Mouse (Mus musculus): ENCODE data around the gene Gm20388. TPM values are rescaled to one million over a fixed set of nuclear protein-coding genes. Genes with fewer than 3 reads are reported as not detected.

Gene Gm20388
- polyA plus RNA-seq, 1 experiment, result 0.36 TPM

DNA sequence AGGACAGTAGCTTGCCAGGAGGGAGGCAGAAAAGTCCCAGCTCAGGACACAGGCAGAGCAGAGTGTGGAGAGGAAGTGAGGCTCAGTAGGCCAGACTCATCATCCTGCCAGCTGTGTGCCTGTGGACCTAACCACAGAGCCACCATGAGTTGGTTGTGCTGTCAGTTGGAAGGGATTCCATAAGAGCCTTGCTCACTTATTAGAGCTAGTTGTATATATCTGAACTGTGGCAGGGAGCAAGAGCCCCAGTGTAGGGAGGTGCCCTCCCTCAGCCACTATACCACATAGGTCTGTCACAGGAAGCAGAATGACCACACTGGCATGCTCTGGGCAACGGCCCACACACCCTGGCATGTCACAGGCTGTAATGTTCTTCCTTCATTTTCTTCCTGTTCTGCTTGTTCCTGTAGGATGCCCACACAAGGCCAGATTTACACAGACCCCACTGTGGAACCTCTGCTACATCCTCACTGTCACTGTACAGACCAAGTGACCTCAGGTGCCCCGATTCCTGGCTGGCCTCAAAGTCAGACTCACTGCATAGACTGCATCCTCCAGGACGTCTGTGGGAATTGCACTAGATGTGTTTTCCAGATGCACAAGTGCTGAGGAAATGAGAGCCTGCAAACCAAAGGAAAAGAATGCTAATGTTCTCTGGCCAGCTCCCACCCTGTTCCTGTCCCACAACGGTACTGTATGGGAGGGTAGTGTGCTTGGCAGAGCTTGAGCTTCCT lies 4155.9 kb downstream of the Gm20388 start:
- H3K9me3 ChIP-seq (ENCODE audit: control insufficient read depth, low read length), result no peaks in the 10 kb centered on the region
- TF ChIP-seq GATA1 (IDR thresholded peaks at IDR 0.05; ENCODE audit: low read length) (no peak), TAL1 (IDR thresholded peaks at IDR 0.05; ENCODE audit: low read length) (no peak)
- H3K27me3 ChIP-seq (ENCODE audit: control insufficient read depth), result no peaks in the 10 kb centered on the region
- no peaks in the 10 kb centered on the region for H3K4me1 ChIP-seq (ENCODE audit: control insufficient read depth)
- no peaks in the 10 kb centered on the region for H3K36me3 ChIP-seq (ENCODE audit: control insufficient read depth)
- H3K4me3 ChIP-seq (replicated peaks), result no peak overlapping the region

DNA sequence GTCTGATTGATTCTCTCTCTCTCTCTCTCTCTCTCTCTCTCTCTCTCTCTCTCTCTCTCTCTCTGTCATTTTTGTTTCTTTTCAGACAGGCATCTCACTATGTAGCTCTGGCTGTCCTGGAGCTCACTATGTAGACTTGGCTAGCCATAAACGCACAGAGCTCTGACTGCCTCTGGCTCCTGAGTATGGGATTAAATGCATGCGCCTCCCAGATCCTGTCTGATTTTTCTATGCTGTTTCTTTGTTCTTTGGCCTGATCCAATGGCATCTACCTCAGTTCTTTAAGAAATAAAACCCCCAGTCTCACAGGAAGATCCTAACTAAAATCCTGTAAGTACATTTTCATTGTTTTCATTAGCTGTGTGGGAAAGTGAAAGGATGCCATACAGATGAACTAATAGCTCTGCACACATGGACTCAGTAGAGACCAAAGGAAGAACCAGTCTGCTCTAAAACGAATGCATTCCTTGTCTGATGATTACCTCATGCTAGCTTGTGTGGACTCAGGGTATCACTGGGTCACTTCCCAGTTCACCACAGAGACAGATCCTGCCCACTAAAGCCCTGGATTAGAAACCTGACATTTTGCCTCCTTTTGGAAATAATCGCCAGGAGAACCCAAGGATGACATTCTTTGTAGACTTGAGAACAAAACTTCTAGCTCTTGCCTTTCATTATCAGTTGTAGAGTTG lies 4156.6 kb downstream of the Gm20388 start:
- no peaks in the 10 kb centered on the region for H3K36me3 ChIP-seq (ENCODE audit: control insufficient read depth)
- H3K9me3 ChIP-seq (ENCODE audit: control insufficient read depth, low read length), result no peaks in the 10 kb centered on the region
- H3K4me3 ChIP-seq (replicated peaks), result no peak overlapping the region
- no peaks in the 10 kb centered on the region for H3K4me1 ChIP-seq (ENCODE audit: control insufficient read depth)
- no peak for TF ChIP-seq TAL1 (IDR thresholded peaks at IDR 0.05; ENCODE audit: low read length)
- TF ChIP-seq GATA1 (IDR thresholded peaks at IDR 0.05; ENCODE audit: low read length), result no peak
- H3K27me3 ChIP-seq (ENCODE audit: control insufficient read depth), result no peaks in the 10 kb centered on the region

DNA sequence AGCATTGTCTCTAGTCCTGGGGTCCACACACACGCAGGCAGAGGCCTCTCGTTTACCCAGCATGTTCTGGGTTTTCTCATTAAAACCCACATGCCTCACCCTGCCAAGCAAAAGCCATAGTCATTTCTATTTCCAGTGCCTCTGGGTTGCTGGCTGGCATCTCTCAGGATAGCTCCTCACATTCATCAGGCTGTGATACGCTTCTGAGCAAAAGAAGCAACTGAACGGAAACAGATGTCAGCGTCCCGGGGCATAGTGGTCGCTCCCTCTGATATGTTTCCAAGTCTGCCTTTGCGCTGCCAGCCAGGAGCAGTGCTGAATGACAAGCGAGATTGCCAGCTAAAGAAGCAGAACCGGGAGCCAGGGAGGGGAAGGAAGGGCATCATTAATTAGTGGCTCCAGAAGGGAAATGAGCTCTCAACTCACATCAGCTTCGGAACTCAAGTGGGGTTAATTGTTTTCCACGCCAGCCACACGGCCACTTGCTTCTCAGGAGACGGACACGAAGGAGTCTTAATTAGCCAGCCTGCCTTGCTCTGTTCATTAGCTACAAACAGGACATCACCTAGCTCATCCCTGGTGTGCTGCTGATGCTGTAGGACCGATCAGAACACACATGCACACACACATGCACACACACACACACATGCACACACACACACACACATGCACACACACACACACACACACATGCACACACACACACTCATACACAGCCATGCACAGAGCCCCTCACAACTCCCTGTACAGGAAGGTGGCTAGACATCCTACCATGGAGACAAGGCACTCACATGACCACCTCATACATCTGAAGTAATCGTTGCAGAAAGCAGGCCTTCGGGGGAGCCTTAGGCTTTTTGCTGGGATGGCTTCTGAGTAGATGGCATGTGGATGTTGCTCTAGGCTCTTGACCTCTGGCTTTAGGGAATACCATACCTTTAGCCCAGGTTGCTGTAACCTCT lies 4160.0 kb downstream of the Gm20388 start:
- H3K4me1 ChIP-seq (ENCODE audit: control insufficient read depth), result no peaks in the 10 kb centered on the region
- H3K4me3 ChIP-seq (replicated peaks), result no peak overlapping the region
- no peak for TF ChIP-seq TAL1 (IDR thresholded peaks at IDR 0.05; ENCODE audit: low read length)
- TF ChIP-seq GATA1 (IDR thresholded peaks at IDR 0.05; ENCODE audit: low read length), result no peak

DNA sequence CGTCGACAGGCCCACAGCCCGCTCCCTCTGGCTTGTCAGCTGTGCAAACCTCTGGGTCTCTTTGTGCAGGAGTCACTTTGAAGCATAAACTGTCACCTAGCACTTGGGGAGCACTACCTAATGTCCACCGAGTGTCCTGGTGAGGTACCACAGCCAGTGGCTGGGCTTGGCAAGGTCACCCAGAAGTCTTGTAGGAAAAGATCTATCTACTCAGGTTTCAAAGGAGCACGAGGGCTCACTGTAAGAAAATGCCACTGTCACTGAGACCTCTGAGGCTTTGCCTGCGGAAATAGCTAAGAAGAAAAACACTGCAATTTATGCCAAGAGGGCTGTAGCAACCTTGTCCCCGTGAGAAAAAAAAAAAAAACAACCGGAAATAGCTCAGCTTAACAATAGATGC lies 4165.3 kb downstream of the Gm20388 start:
- Histone ChIP-seq H3K9me3 (ENCODE audit: control insufficient read depth, low read length) (no peaks in the 10 kb centered on the region), H3K36me3 (ENCODE audit: control insufficient read depth) (no peaks in the 10 kb centered on the region), H3K27me3 (ENCODE audit: control insufficient read depth) (no peaks in the 10 kb centered on the region), H3K4me1 (ENCODE audit: control insufficient read depth) (peaks cover 29% of the 10 kb centered on the region), H3K4me3 (replicated peaks) (no peak overlapping the region)
- TF ChIP-seq GATA1 (IDR thresholded peaks at IDR 0.05; ENCODE audit: low read length) (no peak), TAL1 (IDR thresholded peaks at IDR 0.05; ENCODE audit: low read length) (no peak)

More for the DNA sequence above, 4160.0 kb downstream of the Gm20388 start:
- no peaks in the 10 kb centered on the region for H3K36me3 ChIP-seq (ENCODE audit: control insufficient read depth)
- no peaks in the 10 kb centered on the region for H3K9me3 ChIP-seq (ENCODE audit: control insufficient read depth, low read length)
- no peaks in the 10 kb centered on the region for H3K27me3 ChIP-seq (ENCODE audit: control insufficient read depth)

DNA sequence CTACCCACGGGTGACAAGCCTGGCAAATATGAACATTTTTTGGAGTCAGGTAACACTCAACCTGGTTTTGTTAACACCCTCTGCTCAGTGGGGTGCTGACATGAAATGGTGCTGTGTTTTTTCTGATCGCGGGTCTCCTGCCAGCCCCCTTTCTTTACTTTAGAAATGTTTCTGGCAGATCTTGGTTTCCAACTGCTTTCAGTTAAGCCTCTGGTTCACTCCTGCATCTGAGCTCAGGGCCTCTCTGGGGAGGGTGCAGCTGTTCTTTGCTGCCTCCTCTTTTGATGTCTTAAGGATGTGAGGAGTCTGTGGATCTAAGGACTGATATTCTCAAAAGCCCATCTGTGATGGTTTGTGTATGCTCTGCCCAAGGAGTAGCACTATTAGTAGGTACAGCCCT lies 4165.8 kb downstream of the Gm20388 start:
- peaks cover 29% of the 10 kb centered on the region for H3K4me1 ChIP-seq (ENCODE audit: control insufficient read depth)

DNA sequence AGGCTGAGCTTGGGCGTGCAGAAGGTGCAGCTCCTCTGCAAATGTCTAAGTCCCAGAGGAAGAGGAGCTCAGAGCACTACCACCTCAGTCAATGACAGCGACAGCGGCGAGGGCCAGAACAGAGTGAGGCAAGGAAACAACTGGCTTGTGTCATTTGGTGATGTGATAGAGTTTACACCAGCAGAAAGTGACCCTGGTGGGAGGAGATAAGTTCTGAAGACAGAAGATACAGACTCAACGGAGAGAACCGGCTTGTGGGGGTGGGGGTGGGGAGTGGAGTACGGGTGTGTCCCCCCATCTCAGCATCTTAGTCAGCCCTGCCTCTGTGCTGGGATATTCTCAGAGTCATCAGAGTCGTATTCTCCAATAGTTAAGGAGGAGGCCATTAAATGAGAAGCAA lies 4166.7 kb downstream of the Gm20388 start:
- H3K27me3 ChIP-seq (ENCODE audit: control insufficient read depth), result no peaks in the 10 kb centered on the region
- H3K4me3 ChIP-seq (replicated peaks), result peak overlapping the region; percentile 23
- TF ChIP-seq TAL1 (IDR thresholded peaks at IDR 0.05; ENCODE audit: low read length) (0 out of 3 replicates have a peak, but pooled peaks have one; percentile 25), GATA1 (IDR thresholded peaks at IDR 0.05; ENCODE audit: low read length) (no peak)
- H3K36me3 ChIP-seq (ENCODE audit: control insufficient read depth), result no peaks in the 10 kb centered on the region
- no peaks in the 10 kb centered on the region for H3K9me3 ChIP-seq (ENCODE audit: control insufficient read depth, low read length)
- H3K4me1 ChIP-seq (ENCODE audit: control insufficient read depth), result peaks cover 29% of the 10 kb centered on the region

More for the DNA sequence above, 4165.8 kb downstream of the Gm20388 start:
- H3K9me3 ChIP-seq (ENCODE audit: control insufficient read depth, low read length), result no peaks in the 10 kb centered on the region
- TF ChIP-seq TAL1 (IDR thresholded peaks at IDR 0.05; ENCODE audit: low read length) (no peak), GATA1 (IDR thresholded peaks at IDR 0.05; ENCODE audit: low read length) (no peak)
- no peak overlapping the region for H3K4me3 ChIP-seq (replicated peaks)
- H3K36me3 ChIP-seq (ENCODE audit: control insufficient read depth), result no peaks in the 10 kb centered on the region
- no peaks in the 10 kb centered on the region for H3K27me3 ChIP-seq (ENCODE audit: control insufficient read depth)

DNA sequence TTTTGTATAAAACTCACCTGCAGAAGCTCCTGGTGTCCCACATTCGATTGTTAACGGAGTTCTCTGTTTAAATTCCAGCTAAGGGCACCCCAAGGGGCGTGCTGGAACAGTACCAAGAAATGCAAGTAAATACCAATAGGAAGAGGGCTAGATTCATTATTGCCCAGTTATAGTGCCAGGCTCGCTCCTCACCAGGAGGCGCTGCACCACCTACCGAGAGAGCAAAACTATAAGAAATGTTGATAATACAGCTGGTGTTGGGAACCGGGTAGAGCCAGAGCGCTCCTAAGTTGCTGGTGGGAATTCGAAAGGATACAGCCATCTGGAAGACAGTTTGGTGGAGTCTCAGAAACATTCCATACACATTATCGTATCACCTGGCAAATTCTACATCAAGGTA lies 4167.4 kb downstream of the Gm20388 start:
- TF ChIP-seq TAL1 (IDR thresholded peaks at IDR 0.05; ENCODE audit: low read length) (no peak), GATA1 (IDR thresholded peaks at IDR 0.05; ENCODE audit: low read length) (no peak)
- Histone ChIP-seq H3K4me1 (ENCODE audit: control insufficient read depth) (peaks cover 29% of the 10 kb centered on the region), H3K36me3 (ENCODE audit: control insufficient read depth) (no peaks in the 10 kb centered on the region), H3K9me3 (ENCODE audit: control insufficient read depth, low read length) (peaks cover 4% of the 10 kb centered on the region), H3K27me3 (ENCODE audit: control insufficient read depth) (no peaks in the 10 kb centered on the region), H3K4me3 (replicated peaks) (no peak overlapping the region)

DNA sequence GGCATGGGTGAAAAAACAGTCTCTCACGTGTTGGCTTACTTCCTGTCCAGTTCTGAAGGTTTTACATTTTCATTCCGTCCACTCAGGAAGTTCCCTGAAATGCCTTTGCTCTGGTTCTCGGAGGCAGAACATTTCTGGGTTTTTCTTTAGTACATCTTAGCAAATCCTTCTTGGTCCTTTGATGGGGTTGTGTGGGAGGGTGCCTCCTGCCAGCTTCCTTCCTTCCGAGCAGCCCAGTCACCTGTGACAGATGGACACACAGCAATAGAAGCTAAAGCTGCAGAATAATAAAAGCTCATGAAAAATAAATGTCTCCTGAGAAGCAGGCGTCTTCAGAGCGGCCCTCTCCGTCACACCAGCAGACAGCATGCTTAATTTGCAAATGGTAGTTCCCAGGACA lies 4168.3 kb downstream of the Gm20388 start:
- Histone ChIP-seq H3K4me3 (replicated peaks) (no peak overlapping the region), H3K27me3 (ENCODE audit: control insufficient read depth) (no peaks in the 10 kb centered on the region), H3K4me1 (ENCODE audit: control insufficient read depth) (peaks cover 29% of the 10 kb centered on the region), H3K36me3 (ENCODE audit: control insufficient read depth) (no peaks in the 10 kb centered on the region), H3K9me3 (ENCODE audit: control insufficient read depth, low read length) (peaks cover 5% of the 10 kb centered on the region)
- TF ChIP-seq GATA1 (IDR thresholded peaks at IDR 0.05; ENCODE audit: low read length) (no peak), TAL1 (IDR thresholded peaks at IDR 0.05; ENCODE audit: low read length) (no peak)

Data from erythroblast, embryonic 14.5 days (primary cell).